Mouse (Mus musculus) embryonic facial prominence, embryonic 13.5 days (tissue): ENCODE measurements around the gene Pigk. TPM values are rescaled to one million over a fixed set of nuclear protein-coding genes. Genes with fewer than 3 reads are reported as not detected.
"Not testable (repeated sequence)": the region's sequence is repeated elsewhere in the genome, so short reads cannot be mapped to it uniquely, and the experiment has no call there.

Experiments
- ATAC-seq: fragments of 200-750 bp; cut with Nextera tagmentation; 2 replicates; pipeline ENCODE4 v1.8.0; 2017; ENCODE audit warnings: low read depth; ENCODE audit not compliant: insufficient number of reproducible peaks, insufficient read depth, low FRiP score, low TSS enrichment
- H3K27ac ChIP-seq: fragments of 300-500 bp; sonication (generic); 2 replicates; pipeline ENCODE4 v1.5.1; 2015; ENCODE audit warnings: moderate library complexity, mild to moderate bottlenecking, inconsistent platforms
- H3K27me3 ChIP-seq: fragments of 300-500 bp; sonication (generic); 2 replicates; pipeline ENCODE4 v1.6.1; 2015; ENCODE audit warnings: mild to moderate bottlenecking, inconsistent platforms
- H3K36me3 ChIP-seq: fragments of 300-500 bp; sonication (generic); 2 replicates; pipeline ENCODE4 v1.6.1; 2015; ENCODE audit warnings: mild to moderate bottlenecking, inconsistent platforms
- H3K4me1 ChIP-seq: fragments of 300-500 bp; sonication (generic); 2 replicates; pipeline ENCODE4 v1.6.1; 2015; ENCODE audit warnings: inconsistent platforms
- H3K4me2 ChIP-seq: fragments of 300-500 bp; sonication (generic); 2 replicates; pipeline ENCODE4 v1.6.1; 2015; ENCODE audit warnings: moderate library complexity, mild to moderate bottlenecking, inconsistent platforms
- H3K4me3 ChIP-seq: fragments of 300-500 bp; sonication (generic); 2 replicates; pipeline ENCODE4 v1.5.1; 2015; ENCODE audit warnings: mild to moderate bottlenecking, inconsistent platforms
- H3K9ac ChIP-seq: fragments of 300-500 bp; sonication (generic); 2 replicates; pipeline ENCODE4 v1.6.1; 2015; ENCODE audit warnings: mild to moderate bottlenecking, inconsistent platforms
- H3K9me3 ChIP-seq: fragments of 300-500 bp; sonication (generic); 2 replicates; pipeline ENCODE4 v1.6.1; 2016; ENCODE audit warnings: inconsistent platforms
- WGBS: fragments of 180-500 bp; shearing (Covaris S2); methylation state at CpG from one replicate; pipeline ENCODE4 v1.1.7; 2015; ENCODE audit warnings: mixed read lengths; 5-methylcytosine and 5-hydroxymethylcytosine counted together
- polyA plus RNA-seq: library from polyadenylated mRNA; unstranded; fragments of >200 nt; fragmentation: Nextera tagmentation; extraction: Ambion mirVana; gene quantifications from 2 replicates; pipeline ENCODE4 v1.2.1, GENCODE M21; 2015

Pigk gene
- polyA plus RNA-seq, 1 experiment from 2014 or later: 52.4 TPM

DNA sequence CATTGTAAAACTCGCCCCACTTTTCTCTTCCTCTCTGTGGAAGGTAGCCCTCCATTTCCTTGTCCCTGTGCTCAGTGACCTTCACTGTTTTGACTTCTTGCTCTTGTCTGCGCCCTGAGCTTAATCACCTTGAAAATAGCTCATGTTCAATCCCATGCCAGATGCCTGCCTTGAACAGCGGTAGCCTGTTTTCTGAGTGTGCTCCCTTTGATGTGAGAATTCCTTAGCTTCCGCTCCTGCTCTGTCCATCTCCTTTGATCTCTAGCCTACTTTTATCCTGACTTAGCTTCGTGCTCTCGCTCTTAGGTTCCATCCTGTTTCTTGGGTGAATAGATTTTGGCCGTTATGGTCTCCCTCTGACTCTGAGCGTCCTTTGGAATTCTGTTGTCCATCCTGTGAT, 14.6 kb upstream of the Pigk start:
- H3K4me2 ChIP-seq: no peak overlapping the region
- ATAC-seq: no peak
- 49% methylated on average over 8 of the region's 8 CpGs for WGBS
- no peak overlapping the region for H3K4me3 ChIP-seq
- no peaks in the 10 kb centered on the region for H3K4me1 ChIP-seq
- H3K27me3 ChIP-seq: no peaks in the 10 kb centered on the region
- no peak overlapping the region for H3K9ac ChIP-seq
- H3K36me3 ChIP-seq: no peaks in the 10 kb centered on the region
- no peaks in the 10 kb centered on the region for H3K9me3 ChIP-seq
- no peak overlapping the region for H3K27ac ChIP-seq

DNA sequence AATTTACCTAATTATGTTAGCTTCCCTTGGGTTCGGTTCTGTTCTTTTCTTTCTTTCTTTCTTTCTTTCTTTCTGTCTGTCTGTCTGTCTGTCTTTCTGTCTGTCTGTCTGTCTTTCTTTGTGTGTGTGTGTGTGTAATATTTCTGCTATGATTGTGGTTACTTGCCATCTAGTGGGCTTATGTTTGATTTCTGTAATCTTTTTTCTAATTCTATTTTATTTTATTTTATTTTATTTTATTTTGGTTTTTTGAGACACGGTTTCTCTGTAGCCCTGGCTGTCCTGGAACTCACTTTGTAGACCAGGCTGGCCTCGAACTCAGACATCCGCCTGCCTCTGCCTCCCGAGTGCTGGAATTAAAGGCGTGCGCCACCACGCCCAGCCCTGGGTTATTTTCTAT, 12.4 kb upstream of the Pigk start:
- H3K4me2 ChIP-seq, H3K36me3 ChIP-seq, H3K27ac ChIP-seq, H3K4me3 ChIP-seq, H3K27me3 ChIP-seq, H3K9me3 ChIP-seq, H3K9ac ChIP-seq, H3K4me1 ChIP-seq: not testable (repeated sequence)
- peak; percentile 69; the same call in 1 of the 2 replicates for ATAC-seq
- 91% methylated on average over 8 of the region's 8 CpGs for WGBS

DNA sequence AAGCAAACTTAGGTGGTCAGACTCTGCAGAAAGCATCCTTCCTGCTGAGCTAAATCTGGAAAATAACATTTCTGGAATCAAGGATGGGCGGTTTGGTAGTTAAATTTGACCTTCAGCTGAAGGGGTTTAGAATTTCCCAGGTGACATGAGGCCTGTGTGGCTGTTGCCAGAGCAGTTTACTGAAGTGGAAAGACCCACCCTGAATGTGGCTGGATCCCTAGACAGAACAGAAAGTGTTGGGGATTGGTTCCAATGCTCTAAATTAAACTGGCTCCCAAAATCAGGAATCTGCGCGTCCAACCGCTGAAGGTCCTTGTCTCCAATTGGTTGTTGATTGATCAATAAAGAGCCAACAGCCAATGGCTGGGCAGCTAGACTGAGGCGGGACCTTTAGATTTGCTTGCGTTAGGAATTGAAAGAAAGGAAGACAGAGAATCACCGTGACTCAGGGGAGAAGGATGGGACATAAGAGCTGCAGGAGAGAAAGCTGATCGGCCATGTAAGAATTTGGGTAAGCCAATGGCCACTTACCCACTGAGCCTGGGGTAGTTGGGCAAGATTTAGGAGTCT, 11.5 kb upstream of the Pigk start:
- H3K4me3 ChIP-seq: peak overlapping the region; percentile 27
- 53% methylated on average over 8 of the region's 8 CpGs for WGBS
- peak overlapping the region; percentile 44 for H3K4me2 ChIP-seq

DNA sequence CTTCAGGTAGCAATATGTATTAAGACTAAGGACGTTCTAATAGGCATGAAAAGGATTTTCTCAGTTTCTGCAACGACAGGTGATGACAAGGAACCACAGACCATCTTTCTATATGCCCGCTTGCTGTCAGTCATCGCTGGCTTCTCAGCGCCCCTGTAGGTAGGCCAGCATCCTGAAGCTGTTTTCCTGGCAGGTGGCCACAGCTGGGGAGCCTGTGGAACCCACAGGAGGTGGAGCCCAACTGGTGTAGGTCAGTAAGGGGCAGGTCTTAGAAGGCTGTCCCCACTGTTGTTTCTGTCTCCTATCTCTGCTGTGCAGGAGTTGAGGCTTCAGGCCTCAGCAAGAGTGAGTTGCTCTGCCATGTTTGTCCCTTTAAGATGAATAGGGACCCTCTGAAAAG, 8.1 kb upstream of the Pigk start:
- no peak overlapping the region for H3K27ac ChIP-seq
- H3K4me1 ChIP-seq: no peaks in the 10 kb centered on the region
- no peaks in the 10 kb centered on the region for H3K9me3 ChIP-seq
- H3K4me3 ChIP-seq: no peak overlapping the region
- H3K9ac ChIP-seq: no peak overlapping the region
- no peaks in the 10 kb centered on the region for H3K27me3 ChIP-seq
- 77% methylated on average over 5 of the region's 5 CpGs for WGBS
- no peak for ATAC-seq
- no peaks in the 10 kb centered on the region for H3K36me3 ChIP-seq
- no peak overlapping the region for H3K4me2 ChIP-seq

More for the DNA sequence above, 11.5 kb upstream of the Pigk start:
- Histone ChIP-seq H3K36me3 (no peaks in the 10 kb centered on the region), H3K9ac (no peak overlapping the region), H3K27ac (no peak overlapping the region), H3K4me1 (no peaks in the 10 kb centered on the region), H3K9me3 (no peaks in the 10 kb centered on the region), H3K27me3 (no peaks in the 10 kb centered on the region)
- no peak for ATAC-seq

- no peaks in the 10 kb centered on the region for H3K27me3 ChIP-seq
- H3K36me3 ChIP-seq: no peaks in the 10 kb centered on the region
- H3K4me2 ChIP-seq: no peak overlapping the region
- 87% methylated on average over 2 of the region's 2 CpGs for WGBS
- no peak overlapping the region for H3K9ac ChIP-seq
- H3K9me3 ChIP-seq: no peaks in the 10 kb centered on the region
- no peaks in the 10 kb centered on the region for H3K4me1 ChIP-seq
- H3K27ac ChIP-seq: no peak overlapping the region
- ATAC-seq: no peak
- no peak overlapping the region for H3K4me3 ChIP-seq
Measured at GRCm38 (mm10) chr3:152706901-152707300, 7.0 kb upstream of the Pigk start.

DNA sequence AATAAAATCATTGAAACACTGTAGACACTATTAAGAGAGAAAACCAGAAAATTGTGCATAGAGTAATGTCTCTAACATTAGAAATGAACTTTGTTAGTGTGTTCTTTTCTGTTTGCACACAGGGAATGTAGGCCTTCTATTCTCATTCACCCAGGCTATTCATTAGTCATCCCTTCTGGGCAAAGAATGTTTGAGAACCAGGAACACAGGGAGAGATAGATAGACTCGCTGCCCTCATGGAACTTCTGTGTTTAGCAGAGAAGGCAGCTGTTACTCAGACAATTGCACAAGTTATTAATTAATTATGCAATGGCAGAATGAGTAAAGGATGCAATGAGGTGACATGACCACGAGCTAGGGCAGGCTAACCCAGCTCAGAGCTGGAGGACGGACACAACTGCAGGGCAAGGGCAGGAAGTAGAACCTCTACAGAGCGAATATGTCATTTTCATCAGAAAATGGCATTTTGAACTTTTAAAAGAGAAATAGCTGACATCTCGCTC, 6.5 kb upstream of the Pigk start:
- Histone ChIP-seq H3K36me3 (no peaks in the 10 kb centered on the region), H3K4me2 (no peak overlapping the region), H3K9me3 (no peaks in the 10 kb centered on the region), H3K4me3 (no peak overlapping the region), H3K27me3 (no peaks in the 10 kb centered on the region), H3K27ac (no peak overlapping the region), H3K4me1 (no peaks in the 10 kb centered on the region), H3K9ac (no peak overlapping the region)
- no peak for ATAC-seq
- WGBS: 80% methylated on average over 5 of the region's 5 CpGs

DNA sequence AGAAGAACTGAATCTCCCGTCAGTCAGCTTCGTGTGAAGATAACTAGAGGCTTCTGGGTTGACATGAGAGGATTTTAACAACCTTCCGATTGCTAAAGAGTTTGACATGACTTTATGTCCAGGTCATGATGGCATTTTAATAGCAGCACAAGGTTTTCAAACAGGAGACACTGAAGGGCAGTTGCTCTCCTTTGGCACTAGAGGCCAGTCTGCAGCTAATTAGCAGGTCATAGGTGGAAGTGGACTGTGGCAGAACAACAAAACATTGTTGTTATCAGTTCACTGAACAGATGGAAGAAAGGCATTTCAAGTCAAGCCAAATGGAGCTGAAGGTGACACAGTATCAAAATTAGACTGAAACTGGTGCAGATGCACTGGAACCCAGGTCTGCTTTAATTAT, 4.0 kb upstream of the Pigk start:
- ATAC-seq: no peak
- Histone ChIP-seq H3K4me3 (no peak overlapping the region), H3K36me3 (no peaks in the 10 kb centered on the region), H3K9me3 (no peaks in the 10 kb centered on the region), H3K4me2 (no peak overlapping the region), H3K4me1 (peaks cover 5% of the 10 kb centered on the region), H3K9ac (no peak overlapping the region), H3K27me3 (no peaks in the 10 kb centered on the region), H3K27ac (no peak overlapping the region)
- 41% methylated on average over 3 of the region's 3 CpGs for WGBS

- H3K4me2 ChIP-seq: no peak overlapping the region
- no peak for ATAC-seq
- no peaks in the 10 kb centered on the region for H3K27me3 ChIP-seq
- no peak overlapping the region for H3K4me3 ChIP-seq
- H3K36me3 ChIP-seq: no peaks in the 10 kb centered on the region
- no peaks in the 10 kb centered on the region for H3K9me3 ChIP-seq
- no peak overlapping the region for H3K9ac ChIP-seq
- H3K4me1 ChIP-seq: peaks cover 9% of the 10 kb centered on the region
- H3K27ac ChIP-seq: no peak overlapping the region
- WGBS: 70% methylated on average over 4 of the region's 4 CpGs
Measured at GRCm38 (mm10) chr3:152712957-152713356, 943 bp upstream of the Pigk start.

DNA sequence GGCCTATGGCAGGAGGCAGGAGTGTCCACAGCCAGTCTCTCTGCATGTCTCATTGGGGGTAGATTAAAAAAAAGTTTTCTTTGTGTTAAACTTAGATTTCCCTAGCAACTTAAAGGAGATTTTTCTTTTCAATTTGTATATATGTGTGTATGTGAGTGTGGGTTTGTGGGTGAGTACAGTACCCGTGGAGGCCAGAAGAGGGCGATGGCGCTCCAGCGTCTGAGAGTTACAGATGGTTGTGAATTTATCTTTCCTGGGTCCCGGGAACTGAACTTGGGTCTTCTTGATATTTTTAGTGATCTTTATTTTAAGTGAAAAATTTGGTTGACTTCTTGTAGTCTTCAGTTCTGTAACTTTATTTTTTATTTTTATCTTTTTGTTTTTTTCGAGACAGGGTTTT, 7.4 kb downstream of the Pigk start:
- Histone ChIP-seq H3K4me3 (no peak overlapping the region), H3K9me3 (no peaks in the 10 kb centered on the region), H3K27me3 (no peaks in the 10 kb centered on the region), H3K27ac (no peak overlapping the region), H3K36me3 (peaks cover 22% of the 10 kb centered on the region), H3K4me2 (no peak overlapping the region), H3K9ac (no peak overlapping the region), H3K4me1 (no peaks in the 10 kb centered on the region)
- no peak for ATAC-seq
- 84% methylated on average over 6 of the region's 6 CpGs for WGBS

GRCm38 (mm10) chr3:152722836-152723235, 8.9 kb downstream of the Pigk start:
- Histone ChIP-seq H3K27ac (no peak overlapping the region), H3K9me3 (no peaks in the 10 kb centered on the region), H3K4me3 (no peak overlapping the region), H3K4me2 (no peak overlapping the region), H3K27me3 (no peaks in the 10 kb centered on the region), H3K9ac (no peak overlapping the region), H3K36me3 (peaks cover 22% of the 10 kb centered on the region), H3K4me1 (no peaks in the 10 kb centered on the region)
- ATAC-seq: no peak
- 61% methylated on average over 3 of the region's 3 CpGs for WGBS

GRCm38 (mm10) chr3:152724446-152724845, 10.5 kb downstream of the Pigk start:
- H3K4me2 ChIP-seq: no peak overlapping the region
- no peak overlapping the region for H3K27ac ChIP-seq
- no peak for ATAC-seq
- no peaks in the 10 kb centered on the region for H3K27me3 ChIP-seq
- peaks cover 13% of the 10 kb centered on the region for H3K36me3 ChIP-seq
- 84% methylated on average over 9 of the region's 9 CpGs for WGBS
- no peak overlapping the region for H3K4me3 ChIP-seq
- no peaks in the 10 kb centered on the region for H3K4me1 ChIP-seq
- H3K9me3 ChIP-seq: no peaks in the 10 kb centered on the region
- no peak overlapping the region for H3K9ac ChIP-seq

GRCm38 (mm10) chr3:152728238-152728637, 14.3 kb downstream of the Pigk start:
- no peak for ATAC-seq
- H3K36me3 ChIP-seq: peaks cover 10% of the 10 kb centered on the region
- 71% methylated on average over 6 of the region's 6 CpGs for WGBS
- no peaks in the 10 kb centered on the region for H3K27me3 ChIP-seq
- no peak overlapping the region for H3K4me2 ChIP-seq
- no peak overlapping the region for H3K4me3 ChIP-seq
- no peaks in the 10 kb centered on the region for H3K4me1 ChIP-seq
- H3K9ac ChIP-seq: no peak overlapping the region
- no peak overlapping the region for H3K27ac ChIP-seq
- no peaks in the 10 kb centered on the region for H3K9me3 ChIP-seq
